Mouse (Mus musculus) midbrain, postnatal 0 days (tissue): ENCODE results near the gene Fgf10. TPM values are rescaled to one million over a fixed set of nuclear protein-coding genes. Genes with fewer than 3 reads are reported as not detected.
A peak's percentile ranks its signal among the peaks of the same experiment; 100 is the strongest.

Source experiments
- ATAC-seq: fragments of 200-750 bp; cut with Nextera tagmentation; 2 replicates; pipeline ENCODE4 v1.8.0; 2017; ENCODE audit warnings: moderate number of reproducible peaks, mild to moderate bottlenecking, moderate TSS enrichment, moderate library complexity; ENCODE audit not compliant: low FRiP score
- DNase-seq: peaks from one replicate; pipeline ENCODE4 v3.0.0-alpha.2; 2015; ENCODE audit warnings: low spot score
- H3K27ac ChIP-seq: fragments of 300-500 bp; sonication (generic); 2 replicates; pipeline ENCODE4 v1.5.1; 2014; ENCODE audit warnings: low read depth, mild to moderate bottlenecking, low read length, mixed read lengths
- H3K27me3 ChIP-seq: fragments of 300-500 bp; sonication (generic); 2 replicates; pipeline ENCODE4 v1.6.1; 2014; ENCODE audit warnings: low read length, control low read depth, mixed read lengths; ENCODE audit not compliant: insufficient read depth
- H3K36me3 ChIP-seq: fragments of 300-500 bp; sonication (generic); 2 replicates; pipeline ENCODE4 v1.6.1; 2014; ENCODE audit warnings: low read length, control low read depth, mixed read lengths; ENCODE audit not compliant: insufficient read depth
- H3K4me1 ChIP-seq: fragments of 300-500 bp; sonication (generic); 2 replicates; pipeline ENCODE4 v1.6.1; 2014; ENCODE audit warnings: mild to moderate bottlenecking, control low read depth, antibody characterized with exemption, low read length, mixed read lengths; ENCODE audit not compliant: insufficient read depth
- H3K4me2 ChIP-seq: fragments of 300-500 bp; sonication (generic); 2 replicates; pipeline ENCODE4 v1.6.1; 2014; ENCODE audit warnings: low read depth, mild to moderate bottlenecking, low read length, mixed read lengths; ENCODE audit not compliant: poor library complexity, severe bottlenecking
- H3K4me3 ChIP-seq: fragments of 300-500 bp; sonication (generic); 2 replicates; pipeline ENCODE4 v1.5.1; 2014; ENCODE audit warnings: low read depth, mild to moderate bottlenecking, low read length, moderate library complexity
- H3K9ac ChIP-seq: fragments of 300-500 bp; sonication (generic); replicated peaks from 2 replicates; pipeline ENCODE4 v1.6.1; 2014; ENCODE audit warnings: mild to moderate bottlenecking, low read length, moderate library complexity, mixed read lengths; ENCODE audit not compliant: poor library complexity, severe bottlenecking
- H3K9me3 ChIP-seq: fragments of 300-500 bp; sonication (generic); 2 replicates; pipeline ENCODE4 v1.6.1; 2016; ENCODE audit warnings: low read length, control low read depth
- CTCF ChIP-seq: IDR thresholded peaks from 2 replicates; pipeline ENCODE4 v1.5.1; 2016; ENCODE audit warnings: antibody characterized with exemption, mild to moderate bottlenecking
- WGBS: fragments of 180-500 bp; shearing (Covaris S2); extraction: QIAGEN DNeasy Blood & Tissue Kit; methylation state at CpG from one replicate; pipeline ENCODE4 v1.1.7; 2014; 5-methylcytosine and 5-hydroxymethylcytosine counted together
- polyA plus RNA-seq: library from polyadenylated mRNA; unstranded; fragments of >200 nt; fragmentation: Nextera tagmentation; extraction: Ambion mirVana; gene quantifications from 2 replicates; pipeline ENCODE4 v1.2.1, GENCODE M21; 2015
- total RNA-seq: library from RNA; depleted of rRNA; stranded (reverse); fragments of >200 nt; gene quantifications from 2 replicates; pipeline ENCODE4 v1.2.3, GENCODE M21; 2014

Fgf10 gene
- total and polyA plus RNA-seq, 2 experiments from 2014 or later, result 0.60 to 2.2 TPM

DNA sequence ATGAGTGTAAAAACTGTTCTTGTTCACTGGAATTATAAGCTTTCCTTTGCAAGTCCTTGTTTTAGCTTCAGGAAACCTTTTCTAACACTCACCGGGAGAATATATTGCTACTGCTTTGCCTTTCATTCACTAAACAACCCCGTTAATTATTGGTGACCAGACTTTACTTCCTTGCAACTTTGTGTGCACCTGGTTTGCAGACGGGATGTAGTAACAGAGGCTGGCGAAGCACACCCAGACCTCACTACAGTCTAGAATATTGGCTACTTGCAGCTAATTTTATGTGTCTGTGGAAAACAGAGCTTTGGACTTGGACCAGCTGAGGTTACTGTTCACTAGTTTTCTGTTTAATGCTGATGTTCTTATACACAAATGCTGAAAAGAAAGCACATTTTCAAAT, 155.5 kb downstream of the Fgf10 start:
- no peak for DNase-seq
- 91% methylated on average over 4 of the region's 4 CpGs for WGBS

GRCm38 (mm10) chr13:118828604-118829381, 159.2 kb downstream of the Fgf10 start:
- 90% methylated on average over 10 of the region's 10 CpGs for WGBS
- no peaks in the 10 kb centered on the region for H3K27me3 ChIP-seq

More for the DNA sequence above, 155.5 kb downstream of the Fgf10 start:
- Histone ChIP-seq H3K36me3 (no peaks in the 10 kb centered on the region), H3K27ac (no peak overlapping the region), H3K9me3 (no peaks in the 10 kb centered on the region), H3K4me2 (no peak overlapping the region), H3K9ac (no peak overlapping the region), H3K4me3 (no peak overlapping the region), H3K4me1 (no peaks in the 10 kb centered on the region), H3K27me3 (no peaks in the 10 kb centered on the region)
- no peak for TF ChIP-seq CTCF
- no peak for ATAC-seq

GRCm38 (mm10) chr13:118834021-118834420, 164.4 kb downstream of the Fgf10 start:
- Histone ChIP-seq H3K4me1 (no peaks in the 10 kb centered on the region), H3K4me3 (no peak overlapping the region), H3K4me2 (no peak overlapping the region), H3K27me3 (no peaks in the 10 kb centered on the region), H3K9ac (no peak overlapping the region), H3K9me3 (no peaks in the 10 kb centered on the region), H3K27ac (no peak overlapping the region), H3K36me3 (no peaks in the 10 kb centered on the region)
- DNase-seq, result no peak
- ATAC-seq, result no peak
- TF ChIP-seq CTCF, result no peak

More at GRCm38 (mm10) chr13:118828604-118829381, 159.2 kb downstream of the Fgf10 start:
- no peak overlapping the region for H3K4me2 ChIP-seq
- H3K4me3 ChIP-seq, result no peak overlapping the region
- no peak overlapping the region for H3K27ac ChIP-seq
- DNase-seq (no peak), ATAC-seq (no peak)
- no peaks in the 10 kb centered on the region for H3K9me3 ChIP-seq
- no peak overlapping the region for H3K9ac ChIP-seq
- H3K4me1 ChIP-seq, result no peaks in the 10 kb centered on the region
- H3K36me3 ChIP-seq, result no peaks in the 10 kb centered on the region
- TF ChIP-seq CTCF, result no peak

- Histone ChIP-seq H3K9me3 (no peaks in the 10 kb centered on the region), H3K4me1 (no peaks in the 10 kb centered on the region), H3K27me3 (no peaks in the 10 kb centered on the region), H3K4me3 (no peak overlapping the region), H3K36me3 (no peaks in the 10 kb centered on the region), H3K9ac (no peak overlapping the region), H3K4me2 (no peak overlapping the region), H3K27ac (no peak overlapping the region)
- no peak for DNase-seq
- TF ChIP-seq CTCF, result no peak
- 41% methylated on average over 4 of the region's 4 CpGs for WGBS
- ATAC-seq, result peak; percentile 34; the same call in 1 of the 2 replicates
Observed at GRCm38 (mm10) chr13:118835078-118835477, 165.5 kb downstream of the Fgf10 start.
